Mouse (Mus musculus): ENCODE data around the gene Wfdc10. TPM values are rescaled to one million over a fixed set of nuclear protein-coding genes. Genes with fewer than 3 reads are reported as not detected.

Gene Wfdc10
- total RNA-seq, 2 experiments from 2014 or later, result not detected

- DNase-seq (ENCODE audit: low spot score in 2 of 2), result no peak
These were observed 45.1 kb downstream of the Wfdc10 start for GRCm38 (mm10) chr2:164700959-164701358.

- DNase-seq (ENCODE audit: low spot score in 2 of 2), result no peak
These were observed 45.9 kb downstream of the Wfdc10 start for GRCm38 (mm10) chr2:164701761-164702160.

- DNase-seq (ENCODE audit: low spot score in 2 of 2), result no peak
These were observed 48.4 kb downstream of the Wfdc10 start for GRCm38 (mm10) chr2:164704235-164704634.

- no peak for DNase-seq (ENCODE audit: low spot score in 2 of 2)
These were observed 49.5 kb downstream of the Wfdc10 start for GRCm38 (mm10) chr2:164705328-164705727.

GRCm38 (mm10) chr2:164705991-164706390, 50.1 kb downstream of the Wfdc10 start:
- no peak for DNase-seq (ENCODE audit: low spot score in 2 of 2)

Other genes starting within 250 kb of the Wfdc10 start
- gene Sdc4, start 212.2 kb upstream of the Wfdc10 start, total RNA-seq (2021), result 10 to 100 TPM; 72.7 to 80.1 TPM
- gene Sys1, start 199.1 kb upstream of the Wfdc10 start, total RNA-seq (2021), result 10 to 100 TPM; 43.5 to 44.6 TPM
- 1 to 10 TPM; 2.0 to 6.4 TPM for gene Gm20458, start 195.1 kb upstream of the Wfdc10 start, total RNA-seq (2021)
- gene Trp53tg5, start 182.3 kb upstream of the Wfdc10 start, total RNA-seq (2021), result not detected
- gene Dbndd2, start 169.9 kb upstream of the Wfdc10 start, total RNA-seq (2021), result 100 to 1,000 TPM; 108 to 126 TPM
- gene Pigt, start 158.5 kb upstream of the Wfdc10 start, total RNA-seq (2021), result 10 to 100 TPM; 83.0 to 89.2 TPM
- under 1 TPM in 1 of 2 experiments, not detected in 1; 0.59 TPM for gene Wfdc2, start 93.6 kb upstream of the Wfdc10 start, total RNA-seq (2021)
- gene Spint3, start 82.6 kb upstream of the Wfdc10 start, total RNA-seq (2021), result not detected
- not detected for gene Wfdc6a, start 70.6 kb upstream of the Wfdc10 start, total RNA-seq (2021)
- not detected for gene Eppin, start 62.5 kb upstream of the Wfdc10 start, total RNA-seq (2021)
- gene Wfdc6b, start 42.5 kb upstream of the Wfdc10 start, total RNA-seq (2021), result not detected
- gene Wfdc8, start 42.4 kb upstream of the Wfdc10 start, total RNA-seq (2021), result not detected
- gene Wfdc16, start 17.2 kb upstream of the Wfdc10 start, total RNA-seq (2021), result not detected
- not detected for gene Wfdc9, start 537 bp downstream of the Wfdc10 start, total RNA-seq (2021)
- not detected for gene Wfdc11, start 18.0 kb downstream of the Wfdc10 start, total RNA-seq (2021)
- gene Wfdc13, start 29.1 kb downstream of the Wfdc10 start, total RNA-seq (2021), result not detected
- not detected for gene Spint4, start 42.5 kb downstream of the Wfdc10 start, total RNA-seq (2021)
- not detected for gene Spint5, start 59.3 kb downstream of the Wfdc10 start, total RNA-seq (2021)
- gene Wfdc3, start 89.9 kb downstream of the Wfdc10 start, total RNA-seq (2021), result 1 to 10 TPM; 1.3 to 1.5 TPM
- gene Dnttip1, start 89.9 kb downstream of the Wfdc10 start, total RNA-seq (2021), result 10 to 100 TPM; 34.5 to 37.5 TPM
- gene Ube2c, start 113.9 kb downstream of the Wfdc10 start, total RNA-seq (2021), result not detected
- gene Tnnc2, start 123.9 kb downstream of the Wfdc10 start, total RNA-seq (2021), result 1 to 10 TPM; 1.7 TPM
- 10 to 100 TPM; 52.9 to 57.0 TPM for gene Snx21, start 129.8 kb downstream of the Wfdc10 start, total RNA-seq (2021)
- 10 to 100 TPM; 25.5 to 26.1 TPM for gene Acot8, start 148.8 kb downstream of the Wfdc10 start, total RNA-seq (2021)
- 10 to 100 TPM; 10.1 to 10.2 TPM for gene Zswim3, start 149.1 kb downstream of the Wfdc10 start, total RNA-seq (2021)
- 10 to 100 TPM; 23.2 to 25.2 TPM for gene Zswim1, start 166.6 kb downstream of the Wfdc10 start, total RNA-seq (2021)
- not detected for gene Spata25, start 172.5 kb downstream of the Wfdc10 start, total RNA-seq (2021)
- 10 to 100 TPM; 93.1 to 93.6 TPM for gene Ctsa, start 176.8 kb downstream of the Wfdc10 start, total RNA-seq (2021)
- 1 to 10 TPM; 3.1 TPM for gene Neurl2, start 177.4 kb downstream of the Wfdc10 start, total RNA-seq (2021)
- 10 to 100 TPM; 90.7 to 93.5 TPM for gene Pltp, start 201.7 kb downstream of the Wfdc10 start, total RNA-seq (2021)
- 10 to 100 TPM; 40.6 to 46.1 TPM for gene Pcif1, start 223.3 kb downstream of the Wfdc10 start, total RNA-seq (2021)

Measured in left cerebral cortex, adult 18-20 months (tissue).